ENCODE assay signal across 10 mouse cellular contexts in genomic region chr17:78521361-78522153, GRCm38 (mm10). TPM values are rescaled to one million over a fixed set of nuclear protein-coding genes. Genes with fewer than 3 reads are reported as not detected.
A peak's percentile ranks its signal among the peaks of the same experiment; 100 is the strongest.
DNase-seq lines count a peak whose midpoint lies in the region; ATAC-seq and TF ChIP-seq lines count a peak whose summit lies in the region.
"Had no signal": no experiment of that assay in that cellular context is flagged by ENCODE, and none has a peak within 500 bp of the region (broad histone marks: within the 10 kb centered on the region; RNA-seq: fewer than 3 reads in every experiment).

No protein-coding gene starts in this region.

- no peak overlapping the region for H3K4me2 ChIP-seq in forebrain, embryonic 13.5 days
- no peak overlapping the region for H3K4me2 ChIP-seq in midbrain, embryonic 16.5 days (ENCODE audit: low read length)

- no peak for TF ChIP-seq CTCF in layer of hippocampus, adult 2 months (conservative IDR thresholded peaks at IDR 0.05)

- DNase-seq in adrenal gland, adult 2 months = peak; percentile 1
- DNase-seq in adrenal gland, postnatal 36 days = no peak
- peak; percentile 60 for DNase-seq in heart, postnatal 25 days (ENCODE audit: low spot score)
- DNase-seq in cerebellum, adult 11-12 months = no peak
- DNase-seq in ovary, postnatal 14 days (ENCODE audit: low spot score) = no peak
- no peak for DNase-seq in layer of hippocampus, adult 2 months (ENCODE audit: low spot score in 2 of 2)
- DNase-seq: right cerebral cortex, postnatal 4 days had no signal

- peaks cover 8% of the 10 kb centered on the region for H3K4me1 ChIP-seq in forebrain, embryonic 13.5 days
- H3K4me1 ChIP-seq in midbrain, embryonic 16.5 days (ENCODE audit: control insufficient read depth, insufficient read depth, low read length) = peaks cover 7% of the 10 kb centered on the region; the same call in 1 of the 2 replicates

- no peaks in the 10 kb centered on the region for H3K36me3 ChIP-seq in forebrain, embryonic 13.5 days (ENCODE audit: poor library complexity, severe bottlenecking)
- H3K36me3 ChIP-seq in midbrain, embryonic 16.5 days (ENCODE audit: control insufficient read depth, insufficient read depth, low read length) = no peaks in the 10 kb centered on the region

- intact Hi-C loops in heart, postnatal 25 days (cut with DNase I) = no loop called here

- H3K4me3 ChIP-seq in forebrain, embryonic 13.5 days = no peak overlapping the region
- no peak overlapping the region for H3K4me3 ChIP-seq in midbrain, embryonic 16.5 days (ENCODE audit: low read depth, low read length)
- H3K4me3 ChIP-seq in layer of hippocampus, adult 2 months = no peak overlapping the region

- H3K9ac ChIP-seq in forebrain, embryonic 13.5 days = no peak overlapping the region
- H3K9ac ChIP-seq in midbrain, embryonic 16.5 days (ENCODE audit: low read depth, low read length) = no peak overlapping the region

- H3K9me3 ChIP-seq in forebrain, embryonic 13.5 days (replicated peaks) = no peaks in the 10 kb centered on the region
- no peaks in the 10 kb centered on the region for H3K9me3 ChIP-seq in midbrain, embryonic 16.5 days (replicated peaks; ENCODE audit: control insufficient read depth, low read length, poor library complexity, severe bottlenecking)

- ATAC-seq in forebrain, embryonic 13.5 days = no peak
- peak; percentile 81 for ATAC-seq in midbrain, embryonic 16.5 days
- ATAC-seq: lung, postnatal 0 days had no signal

- 40% methylated on average over 10 of the region's 10 CpGs for WGBS in forebrain, embryonic 13.5 days
- WGBS in midbrain, embryonic 16.5 days = 24% methylated on average over 10 of the region's 10 CpGs

- H3K27me3 ChIP-seq in forebrain, embryonic 13.5 days = no peaks in the 10 kb centered on the region
- no peaks in the 10 kb centered on the region for H3K27me3 ChIP-seq in midbrain, embryonic 16.5 days (ENCODE audit: control insufficient read depth, insufficient read depth, low read depth, low read length)

- H3K27ac ChIP-seq in forebrain, embryonic 13.5 days = peak overlapping the region; percentile 22; the same call in 1 of the 2 replicates
- H3K27ac ChIP-seq in midbrain, embryonic 16.5 days (ENCODE audit: low read length) = peak overlapping the region; percentile 42; the same call in 1 of the 2 replicates
- no peak overlapping the region for H3K27ac ChIP-seq in layer of hippocampus, adult 2 months

RNA-seq across cellular contexts. Expression of gene Vit, which starts 13.7 kb away (rescaled TPM):
- 1 to 10 TPM; 1.3 to 2.8 TPM for total RNA-seq in adrenal gland, adult 2 months (2021)
- 1.0 and 1.4 TPM in 2 replicates for polyA plus RNA-seq in adrenal gland, adult 2 months (2012; rRNA removed)
- 1 to 10 TPM; 1.7 to 2.4 TPM for total RNA-seq in adrenal gland, postnatal 36 days (2021)
- polyA plus RNA-seq in forebrain, embryonic 13.5 days (2015; fragmentation: Nextera tagmentation; extraction: Ambion mirVana) = 13.6 TPM in 2 replicates
- total RNA-seq in heart, postnatal 25 days (2021) = 1 to 10 TPM; 1.2 to 1.6 TPM
- 13.1 and 15.1 TPM in 2 replicates for polyA plus RNA-seq in midbrain, embryonic 16.5 days (2015; fragmentation: Nextera tagmentation; extraction: Ambion mirVana)
- total RNA-seq in layer of hippocampus, adult 2 months (2021) = 1 to 10 TPM; 4.6 to 6.3 TPM

Comparison
In these comparisons a context has a peak if more than half of its experiments do, and no peak if none do; other contexts are left out.
1. DNase-seq: peak in adrenal gland, adult 2 months (single experiment) and heart, postnatal 25 days (single experiment); none in adrenal gland, postnatal 36 days (0 of 2), cerebellum, adult 11-12 months (single experiment), ovary, postnatal 14 days (single experiment) and layer of hippocampus, adult 2 months (0 of 2).